ENCODE assay signal across 9 mouse cellular contexts in the genomic region with DNA sequence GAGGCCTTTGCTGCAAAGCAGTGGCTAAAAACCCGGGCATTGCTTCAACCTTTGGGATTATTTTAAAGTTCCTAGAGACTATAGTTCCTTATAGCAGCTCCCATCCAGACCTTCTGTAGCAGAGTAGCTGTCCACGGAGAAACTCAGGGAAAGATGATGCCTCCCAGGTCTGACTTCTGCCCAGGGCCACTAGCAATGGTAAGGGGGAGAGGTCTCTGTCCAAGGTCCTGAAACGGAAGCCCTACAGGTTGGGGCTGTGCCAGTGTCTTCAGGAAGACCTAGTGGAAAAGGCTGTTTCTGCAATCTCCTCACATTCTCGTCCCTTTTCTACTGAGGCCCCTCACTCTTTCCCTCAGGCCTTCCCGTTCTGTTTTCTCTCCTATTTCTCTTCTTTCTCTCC.
DNase-seq lines count a peak whose midpoint lies in the region; ATAC-seq and TF ChIP-seq lines count a peak whose summit lies in the region.
"Had no signal": no experiment of that assay in that cellular context is flagged by ENCODE, and none has a peak within 500 bp of the region (broad histone marks: within the 10 kb centered on the region; RNA-seq: fewer than 3 reads in every experiment).

No protein-coding gene starts in this region.

- TF ChIP-seq CTCF in MEL (IDR thresholded peaks at IDR 0.05 in 2 of 3, conservative IDR thresholded peaks at IDR 0.05 in 1 of 3; ENCODE audit: control insufficient read depth in 1 of 3, insufficient read depth in 1 of 3, low read depth in 2 of 3, low read length in 3 of 3, poor library complexity in 1 of 3, severe bottlenecking in 1 of 3) = no peak

- peaks cover 18% of the 10 kb centered on the region for H3K27me3 ChIP-seq in heart, embryonic 11.5 days (ENCODE audit: control insufficient read depth, insufficient read depth, low read length)
- no peaks in the 10 kb centered on the region for H3K27me3 ChIP-seq in MEL (ENCODE audit: control insufficient read depth in 1 of 2, insufficient read depth in 2 of 2, low read length in 2 of 2)

- no peaks in the 10 kb centered on the region for H3K36me3 ChIP-seq in heart, embryonic 11.5 days (ENCODE audit: control insufficient read depth, insufficient read depth, low read length)
- no peaks in the 10 kb centered on the region for H3K36me3 ChIP-seq in MEL (ENCODE audit: control insufficient read depth in 1 of 2, insufficient read depth in 2 of 2, low read length in 2 of 2)
- H3K36me3 ChIP-seq: heart, embryonic 13.5 days had no signal

- H3K4me3 ChIP-seq in heart, embryonic 11.5 days (ENCODE audit: low read depth, low read length) = no peak overlapping the region
- H3K4me3 ChIP-seq in MEL (ENCODE audit: control insufficient read depth in 1 of 2, insufficient read depth in 1 of 2, low read depth in 2 of 2, low read length in 2 of 2) = no peak overlapping the region
- H3K4me3 ChIP-seq: heart, embryonic 13.5 days had no signal

- TF ChIP-seq RAD21 in MEL (IDR thresholded peaks at IDR 0.05; ENCODE audit: low read depth, low read length) = no peak

- H3K4me1 ChIP-seq in heart, embryonic 11.5 days (ENCODE audit: control insufficient read depth, insufficient read depth, low read length) = no peaks in the 10 kb centered on the region
- H3K4me1 ChIP-seq in MEL (ENCODE audit: control insufficient read depth in 1 of 2, insufficient read depth in 2 of 2, low read length in 2 of 2) = no peaks in the 10 kb centered on the region
- H3K4me1 ChIP-seq: heart, embryonic 13.5 days had no signal

- no peak for TF ChIP-seq POLR2A in MEL (IDR thresholded peaks at IDR 0.05; ENCODE audit: control insufficient read depth in 1 of 2, insufficient read depth in 1 of 2, low read depth in 1 of 2, low read length in 2 of 2, poor library complexity in 1 of 2)

- WGBS in heart, embryonic 11.5 days (ENCODE audit: insufficient replicate concordance) = 15% methylated on average over 5 of the region's 5 CpGs

- H3K4me2 ChIP-seq in heart, embryonic 11.5 days = no peak overlapping the region
- H3K4me2 ChIP-seq: heart, embryonic 13.5 days had no signal

- H3K27ac ChIP-seq in heart, embryonic 11.5 days (ENCODE audit: low read depth, low read length) = no peak overlapping the region
- H3K27ac ChIP-seq in MEL (ENCODE audit: control insufficient read depth, low read depth, low read length) = no peak overlapping the region
- H3K27ac ChIP-seq: heart, embryonic 13.5 days had no signal

- H3K79me2 ChIP-seq in MEL (ENCODE audit: control insufficient read depth, insufficient read depth, low read length, poor library complexity) = no peaks in the 10 kb centered on the region

- TF ChIP-seq EP300 in MEL (IDR thresholded peaks at IDR 0.05; ENCODE audit: low read depth in 1 of 2, low read length in 2 of 2) = no peak

- ATAC-seq in heart, embryonic 11.5 days (replicated peaks; ENCODE audit: insufficient number of reproducible peaks, low FRiP score, low TSS enrichment) = no peak

- no peak overlapping the region for H3K9ac ChIP-seq in heart, embryonic 11.5 days (ENCODE audit: low read depth, low read length)
- no peak overlapping the region for H3K9ac ChIP-seq in MEL (ENCODE audit: control insufficient read depth, low read depth, low read length, poor library complexity, severe bottlenecking)
- H3K9ac ChIP-seq: heart, embryonic 13.5 days had no signal

- H3K9me3 ChIP-seq in heart, embryonic 11.5 days (replicated peaks; ENCODE audit: control insufficient read depth, low read length) = no peaks in the 10 kb centered on the region
- H3K9me3 ChIP-seq in MEL (replicated peaks; ENCODE audit: insufficient read depth, low read length) = no peaks in the 10 kb centered on the region
- H3K9me3 ChIP-seq: heart, embryonic 13.5 days had no signal

- peak; percentile 83 for DNase-seq in heart, postnatal 4 days
- peak; percentile 18 for DNase-seq in MEL (ENCODE audit: low read depth, low spot score)
- DNase-seq in embryo, embryonic 11.5 days (ENCODE audit: low read depth, low spot score) = peak; percentile 78
- peak; percentile 47 for DNase-seq in lung, postnatal 36 days
- DNase-seq in layer of hippocampus, adult 18-20 months (ENCODE audit: low spot score in 2 of 2) = no peak
- no peak for DNase-seq in left cerebral cortex, adult 11 months (ENCODE audit: low spot score)
- no peak for DNase-seq in cerebellum, postnatal 36 days

TF ChIP-seq in MEL, 35 proteins besides CTCF, POLR2A, EP300 and RAD21:
- TF ChIP-seq ZMIZ1 (IDR thresholded peaks at IDR 0.05; ENCODE audit: low read depth, low read length) (no peak), USF2 (IDR thresholded peaks at IDR 0.05; ENCODE audit: borderline replicate concordance in 1 of 2, insufficient read depth in 1 of 2, low read depth in 1 of 2, low read length in 2 of 2) (no peak), MYC (IDR thresholded peaks at IDR 0.05; ENCODE audit: low read depth, low read length) (no peak), NELFE (IDR thresholded peaks at IDR 0.05; ENCODE audit: low read depth, low read length) (no peak), GABPA (IDR thresholded peaks at IDR 0.05; ENCODE audit: low read depth, low read length) (no peak), MEF2A (IDR thresholded peaks at IDR 0.05; ENCODE audit: extremely low read depth, insufficient replicate concordance, low read depth, low read length, poor library complexity, severe bottlenecking) (no peak), USF1 (IDR thresholded peaks at IDR 0.05; ENCODE audit: low read depth, low read length) (no peak), BHLHE40 (IDR thresholded peaks at IDR 0.05; ENCODE audit: borderline replicate concordance, low read depth, low read length) (no peak), NRF1 (IDR thresholded peaks at IDR 0.05; ENCODE audit: insufficient read depth, low read depth, low read length, poor library complexity, severe bottlenecking) (no peak), TCF12 (IDR thresholded peaks at IDR 0.05; ENCODE audit: low read depth, low read length) (no peak), TAL1 (IDR thresholded peaks at IDR 0.05; ENCODE audit: low read length) (no peak), TBP (IDR thresholded peaks at IDR 0.05; ENCODE audit: low read depth, low read length) (no peak), POLR2AphosphoS2 (IDR thresholded peaks at IDR 0.05; ENCODE audit: low read length) (no peak), UBTF (IDR thresholded peaks at IDR 0.05; ENCODE audit: borderline replicate concordance, insufficient read depth, low read depth, low read length) (no peak), CHD2 (IDR thresholded peaks at IDR 0.05; ENCODE audit: low read length) (no peak), ZC3H11A (IDR thresholded peaks at IDR 0.05; ENCODE audit: low read depth, low read length) (no peak), MAX (IDR thresholded peaks at IDR 0.05; ENCODE audit: low read length) (no peak)

Comparison
In these comparisons a context has a peak if more than half of its experiments do, and no peak if none do; other contexts are left out.
1. DNase-seq: peak in heart, postnatal 4 days (single experiment), MEL (single experiment), embryo, embryonic 11.5 days (single experiment) and lung, postnatal 36 days (single experiment); none in layer of hippocampus, adult 18-20 months (0 of 2), left cerebral cortex, adult 11 months (single experiment) and cerebellum, postnatal 36 days (0 of 2).